Mouse (Mus musculus) E14TG2a.4 (cell line): ENCODE results near the gene Lrrc49.

ENCODE experiments used
- CTCF ChIP-seq: conservative IDR thresholded peaks from 2 replicates; pipeline ENCODE4 v1.5.1; 2014; ENCODE audit warnings: low read length
- NANOG ChIP-seq: IDR thresholded peaks from 2 replicates; pipeline ENCODE4 v1.6.1; 2014; ENCODE audit warnings: borderline replicate concordance, low read length, mixed read lengths
- POU5F1 ChIP-seq: IDR thresholded peaks from 2 replicates; pipeline ENCODE4 v1.6.1; 2014; ENCODE audit warnings: low read length, borderline replicate concordance

GRCm38 (mm10) chr9:60616359-60616758 is 71.6 kb downstream of the Lrrc49 start:
- TF ChIP-seq CTCF = no peak
- TF ChIP-seq POU5F1 = no peak
- no peak for TF ChIP-seq NANOG
